Mouse (Mus musculus) lung, embryonic 15.5 days (tissue): ENCODE measurements around the gene Wdr77. TPM values are rescaled to one million over a fixed set of nuclear protein-coding genes. Genes with fewer than 3 reads are reported as not detected.
"Not testable (repeated sequence)": the region's sequence is repeated elsewhere in the genome, so short reads cannot be mapped to it uniquely, and the experiment has no call there.

Source experiments
- ATAC-seq: fragments of 200-750 bp; cut with Nextera tagmentation; 2 replicates; pipeline ENCODE4 v1.8.0; 2017; ENCODE audit warnings: moderate number of reproducible peaks, borderline replicate concordance; ENCODE audit not compliant: low FRiP score, low TSS enrichment; ENCODE audit errors: extremely low read depth
- H3K27ac ChIP-seq: fragments of 300-500 bp; sonication (generic); 2 replicates; pipeline ENCODE4 v1.5.1; 2015; ENCODE audit warnings: moderate library complexity, mild to moderate bottlenecking, inconsistent platforms
- H3K27me3 ChIP-seq: fragments of 300-500 bp; sonication (generic); 2 replicates; pipeline ENCODE4 v1.6.1; 2015; ENCODE audit warnings: inconsistent platforms
- H3K36me3 ChIP-seq: fragments of 300-500 bp; sonication (generic); 2 replicates; pipeline ENCODE4 v1.6.1; 2015; ENCODE audit warnings: inconsistent platforms
- H3K4me1 ChIP-seq: fragments of 300-500 bp; sonication (generic); 2 replicates; pipeline ENCODE4 v1.6.1; 2015; ENCODE audit warnings: inconsistent platforms
- H3K4me2 ChIP-seq: fragments of 300-500 bp; sonication (generic); 2 replicates; pipeline ENCODE4 v1.6.1; 2015; ENCODE audit warnings: inconsistent platforms, mild to moderate bottlenecking, moderate library complexity
- H3K4me3 ChIP-seq: fragments of 300-500 bp; sonication (generic); 2 replicates; pipeline ENCODE4 v1.5.1; 2015; ENCODE audit warnings: mild to moderate bottlenecking, inconsistent platforms
- H3K9ac ChIP-seq: fragments of 300-500 bp; sonication (generic); 2 replicates; pipeline ENCODE4 v1.6.1; 2015; ENCODE audit warnings: inconsistent platforms
- H3K9me3 ChIP-seq: fragments of 300-500 bp; sonication (generic); 2 replicates; pipeline ENCODE4 v1.6.1; 2016; ENCODE audit warnings: inconsistent platforms
- WGBS: fragments of 180-500 bp; shearing (Covaris S2); methylation state at CpG from one replicate; pipeline ENCODE4 v1.1.7; 2015; 5-methylcytosine and 5-hydroxymethylcytosine counted together
- polyA plus RNA-seq: library from polyadenylated mRNA; unstranded; fragments of >200 nt; fragmentation: Nextera tagmentation; extraction: Ambion mirVana; gene quantifications from 2 replicates; pipeline ENCODE4 v1.2.1, GENCODE M21; 2015

The Wdr77 gene
- polyA plus RNA-seq, 1 experiment from 2014 or later: 127 TPM

DNA sequence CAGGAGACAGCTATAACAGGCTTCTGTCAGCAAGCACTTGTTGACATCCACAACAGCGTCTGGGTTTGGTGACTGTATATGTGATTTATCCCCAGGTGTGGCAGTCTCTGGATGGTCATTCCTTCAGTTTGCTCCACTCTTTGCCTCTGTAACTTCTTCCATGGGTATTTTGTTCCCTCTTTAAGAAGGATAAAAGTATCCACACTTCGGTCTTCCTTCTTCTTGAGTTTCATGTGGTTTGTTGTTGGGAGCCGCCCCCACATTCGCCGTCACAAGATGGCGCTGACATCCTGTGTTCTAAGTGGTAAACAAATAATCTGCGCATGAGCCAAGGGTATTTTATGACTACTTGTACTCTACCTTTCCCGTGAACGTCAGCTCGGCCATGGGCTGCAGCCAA is 44.2 kb downstream of the Wdr77 start:
- not testable (repeated sequence) for H3K4me3 ChIP-seq, H3K27me3 ChIP-seq, H3K4me1 ChIP-seq, H3K9ac ChIP-seq, H3K4me2 ChIP-seq, H3K36me3 ChIP-seq, H3K9me3 ChIP-seq, H3K27ac ChIP-seq, ATAC-seq
- 61% methylated on average over 10 of the region's 10 CpGs for WGBS

GRCm38 (mm10) chr3:106014546-106014945 is 55.4 kb downstream of the Wdr77 start, which contains the start of gene Pifo:
Pifo (minus strand) TSS chr3:106014646.
- no peaks in the 10 kb centered on the region for H3K36me3 ChIP-seq
- H3K27me3 ChIP-seq: no peaks in the 10 kb centered on the region
- H3K4me3 ChIP-seq: no peak within 1 kb of the TSS
- no peak within 1 kb of the TSS for H3K9ac ChIP-seq
- H3K27ac ChIP-seq: no peak within 1 kb of the TSS
- no peaks in the 10 kb centered on the region for H3K4me1 ChIP-seq
- ATAC-seq: no peak
- WGBS: 81% methylated on average over 2 of the region's 2 CpGs
- H3K4me2 ChIP-seq: no peak within 1 kb of the TSS
- H3K9me3 ChIP-seq: no peaks in the 10 kb centered on the region

Other genes starting within 250 kb of the Wdr77 start
- 122 and 125 TPM in 2 replicates for gene Rap1a, start 158.0 kb upstream of the Wdr77 start, polyA plus RNA-seq
- 0.14 and 0.21 TPM in 2 replicates for gene Adora3, start 88.5 kb upstream of the Wdr77 start, polyA plus RNA-seq
- 0.25 and 0.47 TPM in 2 replicates for gene Tmigd3, start 88.5 kb upstream of the Wdr77 start, polyA plus RNA-seq
- 0.82 and 0.93 TPM in 2 replicates for gene I830077J02Rik, start 26.7 kb upstream of the Wdr77 start, polyA plus RNA-seq
- 463 and 467 TPM in 2 replicates for gene Atp5f1, start 730 bp downstream of the Wdr77 start, polyA plus RNA-seq
- 1.3 and 1.7 TPM in 2 replicates for gene Ovgp1, start 14.3 kb downstream of the Wdr77 start, polyA plus RNA-seq
- 5.1 and 5.5 TPM in 2 replicates for gene Pifo, start 55.3 kb downstream of the Wdr77 start, polyA plus RNA-seq
- 0.19 and 0.21 TPM in 2 replicates for gene Chil5, start 73.4 kb downstream of the Wdr77 start, polyA plus RNA-seq
- gene Chia1, start 153.9 kb downstream of the Wdr77 start, polyA plus RNA-seq: 0.30 and 0.42 TPM in 2 replicates
- gene Chil3, start 208.2 kb downstream of the Wdr77 start, polyA plus RNA-seq: 0.16 TPM in 1 of 2 replicates, not detected in the other